Mouse (Mus musculus) lung, embryonic 14.5 days (tissue): Measurements from ENCODE around the gene Ogdhl. TPM values are rescaled to one million over a fixed set of nuclear protein-coding genes. Genes with fewer than 3 reads are reported as not detected.

ENCODE experiments used
- ATAC-seq: fragments of 200-750 bp; cut with Nextera tagmentation; 2 replicates; pipeline ENCODE4 v1.8.0; 2017; ENCODE audit warnings: mild to moderate bottlenecking, moderate TSS enrichment, moderate library complexity; ENCODE audit not compliant: insufficient read depth
- DNase-seq: peaks from one replicate; pipeline ENCODE4 v3.0.0-alpha.2; 2015
- H3K27ac ChIP-seq: fragments of 300-500 bp; sonication (generic); 2 replicates; pipeline ENCODE4 v1.5.1; 2014; ENCODE audit warnings: low read depth, mild to moderate bottlenecking, moderate library complexity
- H3K27me3 ChIP-seq: fragments of 300-500 bp; sonication (generic); 2 replicates; pipeline ENCODE4 v1.6.1; 2014; ENCODE audit warnings: low read length, control low read depth; ENCODE audit not compliant: insufficient read depth
- H3K36me3 ChIP-seq: fragments of 300-500 bp; sonication (generic); 2 replicates; pipeline ENCODE4 v1.6.1; 2014; ENCODE audit warnings: control low read depth; ENCODE audit not compliant: insufficient read depth
- H3K4me1 ChIP-seq: fragments of 300-500 bp; sonication (generic); 2 replicates; pipeline ENCODE4 v1.6.1; 2014; ENCODE audit warnings: antibody characterized with exemption, control low read depth; ENCODE audit not compliant: insufficient read depth
- H3K4me2 ChIP-seq: fragments of 300-500 bp; sonication (generic); 2 replicates; pipeline ENCODE4 v1.6.1; 2014; ENCODE audit warnings: mild to moderate bottlenecking
- H3K4me3 ChIP-seq: fragments of 300-500 bp; sonication (generic); 2 replicates; pipeline ENCODE4 v1.5.1; 2014; ENCODE audit warnings: low read depth, low read length
- H3K9ac ChIP-seq: fragments of 300-500 bp; sonication (generic); 2 replicates; pipeline ENCODE4 v1.6.1; 2014
- H3K9me3 ChIP-seq: fragments of 300-500 bp; sonication (generic); 2 replicates; pipeline ENCODE4 v1.6.1; 2016; ENCODE audit warnings: low read depth, low read length, control low read depth
- CTCF ChIP-seq: IDR thresholded peaks from 2 replicates; pipeline ENCODE4 v1.5.1; 2016; ENCODE audit warnings: antibody characterized with exemption, low read depth
- WGBS: fragments of 180-500 bp; shearing (Covaris S2); extraction: QIAGEN DNeasy Blood & Tissue Kit; methylation state at CpG from one replicate; pipeline ENCODE4 v1.1.7; 2014; 5-methylcytosine and 5-hydroxymethylcytosine counted together
- polyA plus RNA-seq: library from polyadenylated mRNA; unstranded; fragments of >200 nt; fragmentation: Nextera tagmentation; extraction: Ambion mirVana; gene quantifications from 2 replicates; pipeline ENCODE4 v1.2.1, GENCODE M21; 2014

Gene Ogdhl
- 10.6 and 11.0 TPM in 2 replicates for polyA plus RNA-seq

- no peaks in the 10 kb centered on the region for H3K36me3 ChIP-seq
- no peak for TF ChIP-seq CTCF
- no peaks in the 10 kb centered on the region for H3K9me3 ChIP-seq
- H3K27me3 ChIP-seq, result no peaks in the 10 kb centered on the region
- H3K9ac ChIP-seq, result peak within 1 kb of the TSS; percentile 60
- ATAC-seq (peak; percentile 91), DNase-seq (peak; percentile 94)
- H3K4me1 ChIP-seq, result no peaks in the 10 kb centered on the region
- H3K27ac ChIP-seq, result no peak within 1 kb of the TSS
- WGBS, result 3% methylated on average over 50 of the region's 50 CpGs
- H3K4me2 ChIP-seq, result peak within 1 kb of the TSS; percentile 79
- H3K4me3 ChIP-seq, result peak within 1 kb of the TSS; percentile 70
Measured at GRCm38 (mm10) chr14:32321732-32322685, at the start of gene Ogdhl. TSS of gene Ogdhl (plus strand) at chr14:32322019.

DNA sequence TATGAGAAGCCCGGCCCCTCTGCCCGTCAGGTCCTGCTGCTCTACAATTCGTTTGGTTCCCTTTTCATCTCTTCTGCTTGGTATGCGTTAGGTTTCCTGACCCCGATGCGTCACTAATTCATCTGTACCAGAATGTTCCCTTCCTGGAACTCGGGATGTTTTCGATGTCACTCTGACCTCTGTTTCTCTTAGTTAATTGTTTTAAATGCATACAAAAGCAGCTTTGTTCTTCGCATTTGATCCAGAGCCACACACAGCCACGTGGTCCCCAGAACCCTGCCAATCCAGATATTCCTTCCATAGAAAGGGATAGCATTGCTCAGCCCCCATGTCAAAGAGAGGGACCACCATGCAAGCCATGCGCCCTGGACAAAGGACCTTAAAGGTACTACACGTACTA, 20.2 kb upstream of the Ogdhl start:
- H3K27me3 ChIP-seq, result no peaks in the 10 kb centered on the region
- DNase-seq (no peak), ATAC-seq (no peak)
- H3K36me3 ChIP-seq, result peaks cover 6% of the 10 kb centered on the region; the same call in 1 of the 2 replicates
- no peaks in the 10 kb centered on the region for H3K9me3 ChIP-seq
- no peak overlapping the region for H3K9ac ChIP-seq
- WGBS, result 79% methylated on average over 12 of the region's 12 CpGs
- no peak overlapping the region for H3K4me3 ChIP-seq
- H3K4me1 ChIP-seq, result no peaks in the 10 kb centered on the region
- no peak overlapping the region for H3K27ac ChIP-seq
- TF ChIP-seq CTCF, result no peak
- no peak overlapping the region for H3K4me2 ChIP-seq

- H3K9me3 ChIP-seq, result no peaks in the 10 kb centered on the region
- H3K4me1 ChIP-seq, result no peaks in the 10 kb centered on the region
- no peak for TF ChIP-seq CTCF
- no peak overlapping the region for H3K9ac ChIP-seq
- no peaks in the 10 kb centered on the region for H3K27me3 ChIP-seq
- H3K36me3 ChIP-seq, result peaks cover 6% of the 10 kb centered on the region; the same call in 1 of the 2 replicates
- DNase-seq, result no peak
- no peak for ATAC-seq
- WGBS, result 86% methylated on average over 7 of the region's 7 CpGs
- H3K4me2 ChIP-seq, result no peak overlapping the region
- no peak overlapping the region for H3K4me3 ChIP-seq
- H3K27ac ChIP-seq, result no peak overlapping the region
Measured at GRCm38 (mm10) chr14:32302423-32302822, 19.4 kb upstream of the Ogdhl start.

DNA sequence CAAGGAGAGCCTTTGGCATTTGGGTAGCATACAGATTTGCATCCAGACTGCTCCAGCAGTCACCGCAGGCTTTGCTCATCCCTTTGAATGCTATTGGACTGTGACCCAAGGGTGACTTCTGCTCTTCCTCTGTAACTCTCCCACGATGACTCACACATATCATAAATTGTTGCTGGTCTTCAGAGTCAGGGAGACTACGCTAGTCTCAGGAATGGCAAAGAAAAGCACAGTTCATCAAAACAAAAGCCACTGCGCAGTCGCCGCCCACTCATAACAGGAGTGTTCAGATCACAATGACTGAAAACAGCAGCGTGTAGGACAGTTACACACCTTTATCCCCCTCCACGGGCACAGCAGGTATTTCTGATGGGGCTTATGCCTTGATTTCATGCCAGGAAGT, 16.9 kb upstream of the Ogdhl start:
- Histone ChIP-seq H3K9me3 (no peaks in the 10 kb centered on the region), H3K36me3 (no peaks in the 10 kb centered on the region), H3K4me2 (no peak overlapping the region), H3K9ac (no peak overlapping the region), H3K4me3 (no peak overlapping the region), H3K4me1 (no peaks in the 10 kb centered on the region), H3K27ac (no peak overlapping the region), H3K27me3 (no peaks in the 10 kb centered on the region)
- ATAC-seq (no peak), DNase-seq (no peak)
- no peak for TF ChIP-seq CTCF
- WGBS, result 85% methylated on average over 8 of the region's 8 CpGs

GRCm38 (mm10) chr14:32309876-32310275, 11.9 kb upstream of the Ogdhl start:
- WGBS, result 37% methylated on average over 8 of the region's 8 CpGs
- Histone ChIP-seq H3K4me1 (no peaks in the 10 kb centered on the region), H3K36me3 (no peaks in the 10 kb centered on the region), H3K9ac (no peak overlapping the region), H3K4me2 (no peak overlapping the region), H3K4me3 (no peak overlapping the region), H3K27me3 (no peaks in the 10 kb centered on the region), H3K27ac (no peak overlapping the region), H3K9me3 (no peaks in the 10 kb centered on the region)
- peak; percentile 62 for DNase-seq
- peak; percentile 69 for TF ChIP-seq CTCF
- ATAC-seq, result no peak

- no peak for DNase-seq
- H3K27me3 ChIP-seq, result no peaks in the 10 kb centered on the region
Measured at GRCm38 (mm10) chr14:32311381-32312035, 10.3 kb upstream of the Ogdhl start.

DNA sequence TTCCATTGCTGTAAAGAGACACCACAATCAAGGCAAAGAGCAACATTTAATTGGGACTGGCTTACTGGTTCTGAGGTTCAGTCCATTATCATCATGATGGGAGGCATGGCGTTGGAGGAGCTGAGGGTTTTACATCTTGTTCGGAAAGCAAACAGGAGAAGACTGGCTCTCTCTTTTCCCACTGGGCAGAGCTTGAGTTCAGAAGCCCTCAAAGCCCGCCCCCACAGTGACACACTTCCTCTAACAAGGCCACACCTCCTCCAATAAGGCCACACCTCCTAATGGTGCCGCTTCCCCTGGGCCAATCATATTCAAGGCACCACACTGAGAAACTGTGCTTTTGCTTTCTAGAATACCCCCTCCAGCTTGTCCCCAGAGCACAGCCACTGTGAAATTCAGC, 4.0 kb upstream of the Ogdhl start:
- no peak for ATAC-seq
- no peak overlapping the region for H3K4me2 ChIP-seq
- H3K9me3 ChIP-seq, result no peaks in the 10 kb centered on the region
- WGBS, result 11% methylated on average over 4 of the region's 4 CpGs
- no peaks in the 10 kb centered on the region for H3K36me3 ChIP-seq
- no peak overlapping the region for H3K27ac ChIP-seq
- DNase-seq, result no peak
- no peak overlapping the region for H3K9ac ChIP-seq
- no peak overlapping the region for H3K4me3 ChIP-seq
- H3K4me1 ChIP-seq, result no peaks in the 10 kb centered on the region
- TF ChIP-seq CTCF, result no peak
- H3K27me3 ChIP-seq, result no peaks in the 10 kb centered on the region

More at GRCm38 (mm10) chr14:32311381-32312035, 10.3 kb upstream of the Ogdhl start:
- TF ChIP-seq CTCF, result no peak
- Histone ChIP-seq H3K27ac (no peak overlapping the region), H3K36me3 (no peaks in the 10 kb centered on the region), H3K9me3 (no peaks in the 10 kb centered on the region), H3K9ac (no peak overlapping the region), H3K4me1 (no peaks in the 10 kb centered on the region), H3K4me2 (no peak overlapping the region), H3K4me3 (no peak overlapping the region)
- ATAC-seq, result no peak
- 84% methylated on average over 2 of the region's 2 CpGs for WGBS
